Mouse (Mus musculus) kidney, embryonic 15.5 days (tissue): ENCODE measurements around the gene Themis3. TPM values are rescaled to one million over a fixed set of nuclear protein-coding genes. Genes with fewer than 3 reads are reported as not detected.
"Not testable (repeated sequence)": the region's sequence is repeated elsewhere in the genome, so short reads cannot be mapped to it uniquely, and the experiment has no call there.

Experiments used
- ATAC-seq: fragments of 200-750 bp; cut with Nextera tagmentation; replicated peaks from 2 replicates; pipeline ENCODE4 v1.8.0; 2017; ENCODE audit warnings: moderate TSS enrichment; ENCODE audit not compliant: low FRiP score
- H3K27ac ChIP-seq: fragments of 300-500 bp; sonication (generic); 2 replicates; pipeline ENCODE4 v1.5.1; 2015; ENCODE audit warnings: mild to moderate bottlenecking, inconsistent platforms
- H3K27me3 ChIP-seq: fragments of 300-500 bp; sonication (generic); 2 replicates; pipeline ENCODE4 v1.6.1; 2015; ENCODE audit warnings: inconsistent platforms
- H3K36me3 ChIP-seq: fragments of 300-500 bp; sonication (generic); 2 replicates; pipeline ENCODE4 v1.6.1; 2015; ENCODE audit warnings: inconsistent platforms
- H3K4me1 ChIP-seq: fragments of 300-500 bp; sonication (generic); 2 replicates; pipeline ENCODE4 v1.6.1; 2015; ENCODE audit warnings: inconsistent platforms
- H3K4me2 ChIP-seq: fragments of 300-500 bp; sonication (generic); 2 replicates; pipeline ENCODE4 v1.6.1; 2015; ENCODE audit warnings: moderate library complexity, mild to moderate bottlenecking, inconsistent platforms
- H3K4me3 ChIP-seq: fragments of 300-500 bp; sonication (generic); replicated peaks from 2 replicates; pipeline ENCODE4 v1.5.1; 2015; ENCODE audit warnings: mild to moderate bottlenecking, inconsistent platforms
- H3K9ac ChIP-seq: fragments of 300-500 bp; sonication (generic); 2 replicates; pipeline ENCODE4 v1.6.1; 2015; ENCODE audit warnings: mild to moderate bottlenecking, inconsistent platforms
- H3K9me3 ChIP-seq: fragments of 300-500 bp; sonication (generic); replicated peaks from 2 replicates; pipeline ENCODE4 v1.6.1; 2016; ENCODE audit warnings: inconsistent platforms
- WGBS: fragments of 180-500 bp; shearing (Covaris S2); methylation state at CpG from one replicate; pipeline ENCODE4 v1.1.7; 2015; ENCODE audit warnings: mixed read lengths; 5-methylcytosine and 5-hydroxymethylcytosine counted together
- polyA plus RNA-seq: library from polyadenylated mRNA; unstranded; fragments of >200 nt; fragmentation: Nextera tagmentation; extraction: Ambion mirVana; gene quantifications from 2 replicates; pipeline ENCODE4 v1.2.1, GENCODE M21; 2015

The Themis3 gene
- polyA plus RNA-seq, 1 experiment from 2014 or later, result 0.05 TPM

DNA sequence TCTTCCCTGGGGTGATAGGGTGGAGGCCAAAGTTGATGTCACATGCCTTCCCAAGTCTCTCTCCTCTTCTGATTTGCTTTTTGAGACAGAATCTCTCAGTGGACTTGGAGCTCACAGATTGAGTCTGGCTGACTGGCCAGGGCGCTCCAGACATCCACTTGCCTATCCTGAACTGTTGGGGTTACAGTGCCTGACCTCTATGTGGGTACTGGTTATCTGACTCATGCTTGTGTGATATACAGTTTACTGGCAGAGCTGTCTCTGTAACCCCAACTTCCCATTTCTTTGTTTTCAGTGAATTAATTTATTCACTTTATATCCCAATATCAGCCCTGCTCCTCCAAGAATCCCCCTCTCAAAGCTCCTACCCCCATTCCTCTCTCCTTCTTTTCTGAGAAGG, 62.1 kb downstream of the Themis3 start:
- Histone ChIP-seq H3K36me3 (no peaks in the 10 kb centered on the region), H3K4me1 (no peaks in the 10 kb centered on the region), H3K9me3 (peaks cover 4% of the 10 kb centered on the region), H3K4me2 (no peak overlapping the region), H3K27ac (no peak overlapping the region), H3K4me3 (no peak overlapping the region), H3K27me3 (no peaks in the 10 kb centered on the region), H3K9ac (no peak overlapping the region)
- no peak for ATAC-seq
- WGBS, result 81% methylated on average over 1 of the region's 1 CpGs

DNA sequence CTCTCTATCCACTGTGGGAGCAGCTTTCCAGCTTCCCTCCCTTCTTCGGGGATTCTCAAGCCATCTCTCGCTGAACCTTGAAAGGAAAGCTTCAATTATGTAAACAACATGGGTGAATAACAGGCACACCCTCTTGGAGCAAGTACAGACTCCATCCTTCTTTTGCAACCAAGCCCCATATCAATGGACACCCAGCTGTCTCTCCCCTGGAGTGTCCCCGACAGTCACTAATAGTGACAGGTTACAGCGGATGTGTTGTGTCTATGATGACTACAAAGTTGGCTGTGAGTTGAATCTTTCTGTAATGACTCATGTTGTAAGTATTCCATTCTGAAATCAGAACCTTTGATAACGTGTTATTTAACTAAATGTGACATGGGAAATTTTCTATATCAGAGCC, 71.0 kb downstream of the Themis3 start:
- Histone ChIP-seq H3K9ac (no peak overlapping the region), H3K27ac (no peak overlapping the region), H3K4me2 (no peak overlapping the region), H3K4me1 (peaks cover 11% of the 10 kb centered on the region), H3K9me3 (no peaks in the 10 kb centered on the region), H3K36me3 (no peaks in the 10 kb centered on the region), H3K27me3 (no peaks in the 10 kb centered on the region), H3K4me3 (no peak overlapping the region)
- 77% methylated on average over 5 of the region's 5 CpGs for WGBS
- no peak for ATAC-seq

DNA sequence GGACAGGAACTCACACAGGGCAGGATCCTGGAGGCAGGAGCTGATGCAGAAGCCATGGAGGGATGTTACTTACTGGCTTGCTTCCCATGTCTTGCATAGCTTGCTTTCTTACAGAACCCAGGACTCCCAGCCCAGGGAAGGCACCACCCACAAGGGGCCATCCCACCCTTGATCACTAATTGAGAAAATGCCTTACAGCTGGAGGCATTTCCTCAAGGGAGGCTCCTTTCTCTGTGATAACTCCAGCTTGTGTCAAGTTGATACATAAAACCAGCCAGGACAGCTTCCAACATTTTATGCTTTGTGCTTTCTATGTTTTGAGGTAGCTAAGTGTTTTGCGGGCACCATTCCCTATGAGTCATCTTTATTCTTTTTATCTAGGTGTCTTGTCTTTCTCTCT, 71.8 kb downstream of the Themis3 start:
- not testable (repeated sequence) for ATAC-seq, H3K9me3 ChIP-seq, H3K9ac ChIP-seq, H3K27ac ChIP-seq, H3K36me3 ChIP-seq, H3K4me2 ChIP-seq, H3K27me3 ChIP-seq, H3K4me3 ChIP-seq
- H3K4me1 ChIP-seq, result peaks cover 16% of the 10 kb centered on the region
- WGBS, result 92% methylated on average over 1 of the region's 1 CpGs

DNA sequence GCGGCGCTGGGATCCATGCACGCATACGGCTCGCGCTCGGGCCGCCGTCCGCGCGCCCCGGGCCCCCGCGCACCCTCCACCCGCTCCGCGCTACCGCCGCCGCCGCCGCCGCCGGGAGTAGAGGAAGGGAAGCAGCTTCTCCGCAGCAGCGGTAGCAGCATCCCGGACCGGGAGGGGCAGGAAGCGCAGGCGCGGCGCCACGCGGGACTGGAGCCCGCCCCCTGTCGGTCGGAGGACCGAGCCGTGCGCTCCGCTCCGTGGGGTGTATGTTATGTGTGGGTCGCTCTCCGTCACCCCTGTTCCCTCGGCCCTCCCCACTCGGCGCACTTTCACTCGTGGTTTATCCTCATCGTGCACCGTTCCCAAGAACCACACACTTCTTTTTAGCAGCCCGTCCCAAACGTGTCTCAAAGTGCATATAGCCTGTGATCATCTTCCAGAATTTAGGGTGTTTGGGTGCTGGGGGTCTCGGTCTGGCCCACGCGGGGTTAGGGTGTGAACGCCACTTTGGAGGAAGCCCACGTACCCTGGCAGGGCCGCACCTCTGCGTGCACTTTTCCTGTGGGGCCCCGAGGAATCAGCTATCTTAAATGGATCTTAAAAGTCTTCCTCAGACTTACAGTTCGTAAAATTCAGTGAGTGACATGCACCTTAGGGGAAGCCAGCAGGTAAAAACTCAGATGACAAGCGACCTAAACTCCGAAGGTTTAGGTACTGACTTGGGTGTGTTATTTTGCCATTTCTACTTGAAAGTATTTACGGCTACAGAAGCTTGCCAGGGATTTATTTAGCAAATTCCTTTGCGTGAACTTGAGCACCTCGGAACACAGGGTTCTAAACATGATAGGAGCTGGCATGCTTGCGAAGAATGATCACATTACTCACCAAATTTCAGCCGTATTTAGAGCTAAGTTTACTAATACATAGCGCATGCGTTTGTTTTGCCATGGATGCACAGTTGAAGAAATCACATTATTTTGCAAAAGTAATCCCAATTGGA, 74.6 kb downstream of the Themis3 start, which contains the start of gene Rab12:
TSS of gene Rab12 (minus strand) at position 176 of the 1,000 bp plus-strand sequence.
- WGBS, result 7% methylated on average over 67 of the region's 71 CpGs
- Histone ChIP-seq H3K9me3 (no peaks in the 10 kb centered on the region), H3K27ac (peak within 1 kb of the TSS; percentile 58; the same call in 1 of the 2 replicates), H3K4me2 (peak within 1 kb of the TSS; percentile 88), H3K36me3 (peaks cover 5% of the 10 kb centered on the region), H3K9ac (peak within 1 kb of the TSS; percentile 98), H3K4me3 (peak within 1 kb of the TSS; percentile 100), H3K27me3 (no peaks in the 10 kb centered on the region), H3K4me1 (peaks cover 23% of the 10 kb centered on the region)
- peak; percentile 93 for ATAC-seq

DNA sequence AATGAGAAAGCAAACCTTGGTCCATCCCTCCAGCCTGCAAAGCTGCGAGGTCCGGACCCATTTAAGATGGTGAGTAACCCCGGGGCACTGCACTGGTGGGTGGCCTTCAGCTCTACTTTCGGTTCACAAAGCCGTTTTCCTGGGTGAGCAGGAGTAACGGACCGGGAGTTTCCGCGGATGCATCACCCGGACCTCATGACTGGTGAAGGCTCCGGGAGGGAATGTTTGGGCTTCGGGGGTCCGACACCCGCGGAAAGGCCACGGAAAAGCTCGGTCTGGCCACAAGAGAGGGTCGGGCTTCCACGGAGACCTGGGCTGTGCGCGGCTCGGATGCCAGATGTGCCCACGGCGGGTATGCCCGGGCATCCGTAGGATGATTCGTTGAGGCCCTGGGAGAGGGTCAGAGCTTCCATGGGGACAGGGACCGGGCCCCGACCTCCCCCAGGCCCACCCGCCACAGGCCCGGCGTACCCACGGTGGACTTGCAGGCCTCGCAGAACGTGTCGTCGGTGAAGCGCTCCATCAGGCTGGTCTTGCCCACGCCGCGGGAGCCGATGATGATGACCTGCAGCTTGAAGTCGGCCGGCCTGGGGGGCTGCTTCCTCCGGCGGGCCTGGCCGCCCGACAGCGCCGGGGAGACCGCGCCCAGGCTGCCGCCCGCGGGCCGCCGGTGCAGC, 75.4 kb downstream of the Themis3 start:
- Histone ChIP-seq H3K4me1 (peaks cover 26% of the 10 kb centered on the region), H3K9me3 (no peaks in the 10 kb centered on the region), H3K4me2 (peak overlapping the region; percentile 88), H3K4me3 (peak overlapping the region; percentile 100), H3K36me3 (peaks cover 12% of the 10 kb centered on the region), H3K27me3 (no peaks in the 10 kb centered on the region), H3K9ac (peak overlapping the region; percentile 98), H3K27ac (peak overlapping the region; percentile 58; the same call in 1 of the 2 replicates)
- ATAC-seq, result peak; percentile 65
- under 1% methylated on average over 54 of the region's 57 CpGs for WGBS

DNA sequence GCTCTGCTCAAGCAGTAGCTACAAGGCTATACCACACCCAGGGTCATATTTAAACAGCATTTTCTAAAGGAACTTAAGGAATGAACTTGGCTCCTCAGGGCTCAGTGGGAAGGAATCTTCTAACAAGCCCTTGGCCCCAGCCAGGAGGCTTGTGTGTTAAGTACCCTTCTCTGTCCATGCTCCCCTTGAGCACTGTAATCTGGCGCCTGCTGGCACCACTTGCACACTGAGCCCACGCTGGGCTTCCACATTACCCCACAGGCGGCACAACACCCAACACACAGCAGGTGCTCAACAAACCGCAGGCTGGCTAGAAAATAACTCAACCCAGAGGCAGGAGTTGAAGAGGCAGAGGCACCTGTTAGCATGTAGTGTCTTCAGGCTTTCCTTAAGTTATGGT, 77.5 kb downstream of the Themis3 start:
- Histone ChIP-seq H3K9me3 (no peaks in the 10 kb centered on the region), H3K9ac (no peak overlapping the region), H3K27ac (no peak overlapping the region), H3K36me3 (peaks cover 27% of the 10 kb centered on the region), H3K27me3 (no peaks in the 10 kb centered on the region), H3K4me3 (no peak overlapping the region), H3K4me1 (peaks cover 36% of the 10 kb centered on the region), H3K4me2 (no peak overlapping the region)
- WGBS, result 93% methylated on average over 4 of the region's 4 CpGs
- no peak for ATAC-seq

DNA sequence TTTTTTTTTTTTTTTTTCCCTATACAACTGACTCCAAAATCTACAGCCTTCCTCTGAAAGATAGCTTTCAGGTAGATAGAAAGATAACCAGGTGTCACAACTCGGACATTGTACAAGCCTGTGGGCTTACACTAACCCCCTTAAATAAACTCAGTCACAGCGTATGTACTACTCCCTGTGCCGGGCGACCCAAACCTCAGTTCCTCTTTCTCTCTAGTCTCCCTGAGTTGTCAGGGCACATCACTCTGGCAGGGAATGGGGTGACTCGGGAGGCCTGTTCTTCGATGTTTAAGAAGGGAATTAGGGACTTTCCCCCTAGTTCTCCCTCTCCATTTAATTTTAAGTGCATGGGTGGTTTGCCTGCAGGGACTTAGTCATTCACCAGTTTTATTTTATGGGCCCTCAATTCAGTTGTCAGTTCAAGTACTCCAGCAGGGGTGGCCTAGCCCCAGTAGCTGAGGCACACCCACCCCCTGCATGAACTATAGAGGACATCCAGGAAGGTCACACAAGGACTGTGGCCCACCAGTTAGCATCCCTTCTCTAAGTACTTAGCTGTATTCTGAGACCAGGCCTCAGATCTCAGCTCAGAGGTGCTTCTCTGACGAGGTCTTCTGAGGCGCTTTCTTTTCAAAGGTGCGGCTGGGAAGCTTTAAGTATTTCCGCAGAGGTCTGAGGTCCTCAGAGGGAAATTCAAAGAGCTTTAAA, 80.0 kb downstream of the Themis3 start:
- no peak overlapping the region for H3K27ac ChIP-seq
- no peak overlapping the region for H3K4me2 ChIP-seq
- 74% methylated on average over 10 of the region's 10 CpGs for WGBS
- H3K27me3 ChIP-seq, result no peaks in the 10 kb centered on the region
- H3K36me3 ChIP-seq, result peaks cover 27% of the 10 kb centered on the region
- H3K9ac ChIP-seq, result no peak overlapping the region
- no peaks in the 10 kb centered on the region for H3K9me3 ChIP-seq
- H3K4me3 ChIP-seq, result no peak overlapping the region
- peaks cover 46% of the 10 kb centered on the region for H3K4me1 ChIP-seq
- ATAC-seq, result no peak

DNA sequence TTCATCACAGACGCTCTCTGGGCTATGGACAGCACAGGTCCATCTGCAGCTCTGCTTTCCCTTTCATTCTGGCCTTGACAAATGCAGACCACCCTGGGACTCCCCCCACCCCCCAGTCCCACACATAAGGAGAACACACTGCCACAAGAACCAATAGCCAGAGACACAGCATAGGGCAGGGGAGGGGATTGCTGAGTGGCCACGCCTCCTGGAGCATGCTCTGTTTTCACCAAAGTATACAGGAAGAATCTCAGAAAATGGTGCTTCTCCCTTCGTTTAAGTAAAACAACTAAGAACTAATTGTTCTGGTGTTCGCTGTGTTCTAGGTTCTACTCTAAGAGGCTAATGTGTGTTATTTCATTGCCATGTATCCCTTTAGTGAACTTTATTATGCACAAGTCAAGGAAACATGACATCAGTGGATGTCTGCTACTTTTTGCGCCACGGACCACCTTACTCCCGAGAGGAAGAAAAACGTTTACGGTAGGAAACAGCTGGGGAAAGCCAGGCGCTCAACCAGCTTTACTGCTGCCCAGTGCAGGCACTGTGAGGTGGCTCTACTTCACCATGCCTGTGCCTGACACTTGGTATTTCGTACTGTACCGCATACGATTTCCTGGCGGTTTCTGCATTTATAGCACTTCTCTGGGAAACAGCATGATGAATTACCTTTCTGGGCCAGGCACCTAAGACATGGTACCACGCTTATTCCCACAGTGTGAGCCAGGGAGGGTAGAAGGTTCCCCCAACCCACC, 82.0 kb downstream of the Themis3 start:
- no peak for ATAC-seq
- H3K9ac ChIP-seq, result no peak overlapping the region
- 59% methylated on average over 15 of the region's 15 CpGs for WGBS
- H3K4me3 ChIP-seq, result no peak overlapping the region
- H3K27ac ChIP-seq, result no peak overlapping the region
- H3K36me3 ChIP-seq, result peaks cover 36% of the 10 kb centered on the region
- no peaks in the 10 kb centered on the region for H3K9me3 ChIP-seq
- H3K4me1 ChIP-seq, result peaks cover 38% of the 10 kb centered on the region
- H3K27me3 ChIP-seq, result no peaks in the 10 kb centered on the region
- H3K4me2 ChIP-seq, result peak overlapping the region; percentile 21; the same call in 1 of the 2 replicates

DNA sequence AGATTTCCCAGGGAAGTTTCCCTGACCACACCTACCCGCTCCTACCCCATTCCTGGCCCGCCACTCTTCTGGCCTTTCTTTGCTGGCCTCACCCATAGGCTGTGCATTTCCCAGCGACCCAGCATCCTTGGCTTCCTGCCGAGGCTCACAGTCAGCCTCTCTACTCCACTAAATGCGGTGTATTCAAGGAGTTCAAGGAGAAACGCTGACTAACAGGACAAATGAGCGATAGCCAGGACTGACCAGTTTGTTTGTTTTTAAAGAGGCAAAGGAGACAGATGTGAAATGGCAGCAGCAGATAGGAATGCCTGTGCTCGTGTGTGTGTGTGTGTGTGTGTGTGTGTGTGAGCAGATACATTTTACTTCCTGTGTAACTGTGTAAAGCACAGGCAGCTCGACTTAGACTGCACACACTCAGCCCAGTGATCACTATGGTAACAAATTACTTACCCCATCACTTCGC, 84.2 kb downstream of the Themis3 start:
- H3K27me3 ChIP-seq, result no peaks in the 10 kb centered on the region
- ATAC-seq, result 0 out of 2 replicates have a peak, but pooled peaks have one; percentile 27
- no peak overlapping the region for H3K4me2 ChIP-seq
- H3K9me3 ChIP-seq, result no peaks in the 10 kb centered on the region
- peaks cover 44% of the 10 kb centered on the region for H3K36me3 ChIP-seq
- 24% methylated on average over 10 of the region's 10 CpGs for WGBS
- peaks cover 34% of the 10 kb centered on the region for H3K4me1 ChIP-seq
- H3K9ac ChIP-seq, result no peak overlapping the region
- H3K4me3 ChIP-seq, result no peak overlapping the region
- H3K27ac ChIP-seq, result peak overlapping the region; percentile 45

DNA sequence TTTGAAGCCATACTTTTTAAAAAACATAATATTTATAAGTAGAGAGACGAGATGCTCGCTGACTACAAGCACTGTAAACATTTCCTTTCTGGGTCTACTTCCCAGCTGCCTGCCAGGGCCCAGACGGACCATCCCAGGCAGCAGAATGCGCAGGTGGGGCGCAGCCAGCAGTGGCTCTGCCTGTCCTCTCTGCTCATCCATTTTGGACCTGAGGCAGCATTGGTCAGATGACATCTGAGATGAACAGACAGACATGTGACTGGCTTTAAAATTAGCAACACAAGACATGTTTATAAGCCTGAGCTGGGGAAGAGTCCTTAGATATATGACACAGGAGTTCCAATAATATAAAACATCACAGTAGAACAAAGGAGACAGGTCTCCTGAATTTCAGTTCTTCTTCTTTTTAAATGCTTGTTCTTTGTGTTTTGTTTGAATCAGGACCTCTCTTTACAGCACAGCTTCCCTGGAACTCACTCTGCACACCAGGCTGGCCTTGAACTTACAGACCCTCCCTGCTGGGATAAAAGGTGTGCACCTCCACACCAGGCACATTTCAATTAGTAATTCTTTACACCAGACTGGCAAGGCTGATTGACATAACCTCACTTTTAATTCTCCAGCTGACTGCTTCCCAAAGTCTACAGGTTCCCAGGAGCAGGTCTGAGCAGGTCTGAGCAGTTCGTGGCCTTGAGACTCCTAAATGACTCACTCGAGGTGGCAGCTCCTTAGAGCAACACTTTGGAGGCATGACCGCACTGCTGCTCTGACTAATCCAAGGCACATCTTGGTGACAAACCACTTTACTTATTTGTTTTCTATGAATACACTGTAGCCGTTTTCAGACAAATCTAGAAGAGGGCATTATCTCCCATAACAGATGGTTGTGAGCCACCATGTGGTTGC, 87.1 kb downstream of the Themis3 start:
- 79% methylated on average over 9 of the region's 9 CpGs for WGBS
- H3K27ac ChIP-seq, result no peak overlapping the region

More for the DNA sequence above, 87.1 kb downstream of the Themis3 start:
- H3K36me3 ChIP-seq, result peaks cover 46% of the 10 kb centered on the region
- H3K27me3 ChIP-seq, result no peaks in the 10 kb centered on the region
- no peaks in the 10 kb centered on the region for H3K9me3 ChIP-seq
- H3K4me3 ChIP-seq, result no peak overlapping the region
- peaks cover 29% of the 10 kb centered on the region for H3K4me1 ChIP-seq
- H3K4me2 ChIP-seq, result no peak overlapping the region
- H3K9ac ChIP-seq, result no peak overlapping the region
- peak; percentile 63 for ATAC-seq
